In the genomic region with DNA sequence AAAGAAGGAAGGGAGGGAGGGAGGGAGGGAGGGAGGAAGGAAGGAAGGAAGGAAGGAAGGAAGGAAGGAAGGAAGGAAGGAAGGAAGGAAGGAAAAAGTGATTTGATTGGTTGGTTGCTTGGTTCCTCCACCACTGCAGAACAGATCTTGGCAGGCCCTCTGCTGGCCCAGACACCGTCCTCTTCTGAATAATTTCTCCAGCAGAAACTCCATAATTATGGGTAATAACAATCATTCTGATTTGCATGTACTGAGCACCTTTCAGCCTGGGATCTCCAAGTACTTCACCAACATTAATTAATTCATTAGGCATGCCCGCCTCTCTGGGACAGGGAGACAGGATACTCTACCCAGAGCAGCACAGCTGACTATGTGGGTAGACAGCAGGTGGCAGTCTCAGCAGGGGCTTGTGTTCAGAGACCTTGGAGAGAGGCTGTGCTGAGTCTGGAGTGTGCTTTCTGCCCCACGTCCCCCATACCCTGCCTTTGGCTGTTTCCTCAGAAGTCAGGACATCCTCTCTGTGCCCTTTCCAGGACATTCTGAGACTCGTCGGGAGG, we compare ENCODE assay signal across 13 mouse cellular contexts. TPM values are rescaled to one million over a fixed set of nuclear protein-coding genes. Genes with fewer than 3 reads are reported as not detected.
A peak's percentile ranks its signal among the peaks of the same experiment; 100 is the strongest.
DNase-seq lines count a peak whose midpoint lies in the region; ATAC-seq and TF ChIP-seq lines count a peak whose summit lies in the region.
"Had no signal": no experiment of that assay in that cellular context is flagged by ENCODE, and none has a peak within 500 bp of the region (broad histone marks: within the 10 kb centered on the region; RNA-seq: fewer than 3 reads in every experiment).

No protein-coding gene starts in this region.

- H3K4me3 ChIP-seq in forebrain, embryonic 13.5 days, result no peak overlapping the region
- H3K4me3 ChIP-seq in forebrain, embryonic 10.5 days, result no peak overlapping the region
- no peak overlapping the region for H3K4me3 ChIP-seq in lung, postnatal 0 days (ENCODE audit: low read depth, low read length)
- no peak overlapping the region for H3K4me3 ChIP-seq in hindbrain, embryonic 14.5 days (replicated peaks; ENCODE audit: low read length)
- H3K4me3 ChIP-seq in neural tube, embryonic 14.5 days (ENCODE audit: low read depth, low read length), result no peak overlapping the region
- H3K4me3 ChIP-seq: heart, embryonic 13.5 days; kidney, embryonic 15.5 days; lung, embryonic 15.5 days; myocyte had no signal

- no peak for DNase-seq in forebrain, embryonic 10.5 days (ENCODE audit: extremely low spot score, low spot score)
- DNase-seq in lung, postnatal 0 days (ENCODE audit: low spot score), result no peak
- no peak for DNase-seq in lung, adult 18-20 months
- DNase-seq in hindbrain, embryonic 14.5 days (ENCODE audit: low spot score), result no peak
- DNase-seq in adrenal gland, postnatal 25 days, result no peak

- H3K27me3 ChIP-seq in forebrain, embryonic 13.5 days, result peaks cover 82% of the 10 kb centered on the region
- H3K27me3 ChIP-seq in forebrain, embryonic 10.5 days (ENCODE audit: poor library complexity, severe bottlenecking), result peaks cover 29% of the 10 kb centered on the region; the same call in 1 of the 2 replicates
- H3K27me3 ChIP-seq in lung, postnatal 0 days (replicated peaks; ENCODE audit: insufficient read depth, low read length), result no peaks in the 10 kb centered on the region
- no peaks in the 10 kb centered on the region for H3K27me3 ChIP-seq in hindbrain, embryonic 14.5 days (ENCODE audit: control insufficient read depth, insufficient read depth, low read length)
- no peaks in the 10 kb centered on the region for H3K27me3 ChIP-seq in neural tube, embryonic 14.5 days (ENCODE audit: control insufficient read depth, insufficient read depth, low read length)
- H3K27me3 ChIP-seq: kidney, embryonic 15.5 days had no signal

- H3K9ac ChIP-seq in forebrain, embryonic 13.5 days, result no peak overlapping the region
- no peak overlapping the region for H3K9ac ChIP-seq in lung, postnatal 0 days (replicated peaks; ENCODE audit: low read depth)
- H3K9ac ChIP-seq in hindbrain, embryonic 14.5 days, result no peak overlapping the region
- H3K9ac ChIP-seq in neural tube, embryonic 14.5 days (replicated peaks; ENCODE audit: low read depth, low read length), result no peak overlapping the region
- H3K9ac ChIP-seq: heart, embryonic 13.5 days; kidney, embryonic 15.5 days; lung, embryonic 15.5 days had no signal

- no peak overlapping the region for H3K27ac ChIP-seq in forebrain, embryonic 13.5 days
- H3K27ac ChIP-seq in forebrain, embryonic 10.5 days, result no peak overlapping the region
- H3K27ac ChIP-seq in lung, postnatal 0 days (ENCODE audit: low read length), result no peak overlapping the region
- no peak overlapping the region for H3K27ac ChIP-seq in hindbrain, embryonic 14.5 days
- no peak overlapping the region for H3K27ac ChIP-seq in neural tube, embryonic 14.5 days (ENCODE audit: low read depth, low read length)
- H3K27ac ChIP-seq: heart, embryonic 13.5 days; kidney, embryonic 15.5 days; lung, embryonic 15.5 days had no signal

- TF ChIP-seq EP300 in lung, postnatal 0 days (IDR thresholded peaks at IDR 0.05), result no peak

- H3K4me2 ChIP-seq in forebrain, embryonic 13.5 days, result no peak overlapping the region
- H3K4me2 ChIP-seq in lung, postnatal 0 days (replicated peaks; ENCODE audit: low read depth, low read length), result no peak overlapping the region
- no peak overlapping the region for H3K4me2 ChIP-seq in hindbrain, embryonic 14.5 days (replicated peaks)
- no peak overlapping the region for H3K4me2 ChIP-seq in neural tube, embryonic 14.5 days (ENCODE audit: low read depth, low read length)
- H3K4me2 ChIP-seq: heart, embryonic 13.5 days; kidney, embryonic 15.5 days; lung, embryonic 15.5 days had no signal

- ATAC-seq in forebrain, embryonic 13.5 days, result peak; percentile 82
- no peak for ATAC-seq in lung, postnatal 0 days
- ATAC-seq in hindbrain, embryonic 14.5 days (ENCODE audit: low FRiP score), result peak; percentile 73
- peak; percentile 73 for ATAC-seq in neural tube, embryonic 14.5 days (ENCODE audit: low read depth)
- ATAC-seq in erythroid progenitor cell, adult 5-6 weeks (replicated peaks; ENCODE audit: low FRiP score, poor library complexity, severe bottlenecking), result no peak
- ATAC-seq: CD4-positive, CD25-positive, alpha-beta regulatory T cell, adult 4 months had no signal

- H3K4me1 ChIP-seq in forebrain, embryonic 13.5 days, result peaks cover 20% of the 10 kb centered on the region
- no peaks in the 10 kb centered on the region for H3K4me1 ChIP-seq in forebrain, embryonic 10.5 days
- H3K4me1 ChIP-seq in lung, postnatal 0 days (ENCODE audit: insufficient read depth, low read depth, low read length), result no peaks in the 10 kb centered on the region
- H3K4me1 ChIP-seq in hindbrain, embryonic 14.5 days (replicated peaks; ENCODE audit: control insufficient read depth, insufficient read depth, low read length), result peaks cover 5% of the 10 kb centered on the region; the same call in 1 of the 2 replicates
- no peaks in the 10 kb centered on the region for H3K4me1 ChIP-seq in neural tube, embryonic 14.5 days (ENCODE audit: control insufficient read depth, insufficient read depth, low read length)
- H3K4me1 ChIP-seq: heart, embryonic 13.5 days; kidney, embryonic 15.5 days; lung, embryonic 15.5 days had no signal

- H3K36me3 ChIP-seq in forebrain, embryonic 13.5 days (ENCODE audit: poor library complexity, severe bottlenecking), result no peaks in the 10 kb centered on the region
- no peaks in the 10 kb centered on the region for H3K36me3 ChIP-seq in forebrain, embryonic 10.5 days (replicated peaks)
- no peaks in the 10 kb centered on the region for H3K36me3 ChIP-seq in lung, postnatal 0 days (ENCODE audit: insufficient read depth, low read length)
- no peaks in the 10 kb centered on the region for H3K36me3 ChIP-seq in hindbrain, embryonic 14.5 days (replicated peaks; ENCODE audit: control insufficient read depth, insufficient read depth)
- H3K36me3 ChIP-seq in neural tube, embryonic 14.5 days (ENCODE audit: control insufficient read depth, insufficient read depth, low read length), result no peaks in the 10 kb centered on the region
- H3K36me3 ChIP-seq: heart, embryonic 13.5 days; kidney, embryonic 15.5 days; lung, embryonic 15.5 days had no signal

- TF ChIP-seq CTCF in lung, postnatal 0 days (IDR thresholded peaks at IDR 0.05), result peak; percentile 39

- WGBS in forebrain, embryonic 13.5 days, result 47% methylated on average over 5 of the region's 5 CpGs
- 79% methylated on average over 5 of the region's 5 CpGs for WGBS in forebrain, embryonic 10.5 days
- WGBS in lung, postnatal 0 days, result 58% methylated on average over 5 of the region's 5 CpGs
- WGBS in hindbrain, embryonic 14.5 days, result 66% methylated on average over 5 of the region's 5 CpGs
- WGBS in neural tube, embryonic 14.5 days, result 59% methylated on average over 5 of the region's 5 CpGs

- H3K9me3 ChIP-seq in forebrain, embryonic 13.5 days (replicated peaks), result no peaks in the 10 kb centered on the region
- no peaks in the 10 kb centered on the region for H3K9me3 ChIP-seq in forebrain, embryonic 10.5 days
- no peaks in the 10 kb centered on the region for H3K9me3 ChIP-seq in lung, postnatal 0 days (ENCODE audit: low read length)
- H3K9me3 ChIP-seq in hindbrain, embryonic 14.5 days (ENCODE audit: control insufficient read depth, low read length), result no peaks in the 10 kb centered on the region
- H3K9me3 ChIP-seq in neural tube, embryonic 14.5 days (ENCODE audit: control insufficient read depth, low read length), result no peaks in the 10 kb centered on the region
- H3K9me3 ChIP-seq: heart, embryonic 13.5 days; kidney, embryonic 15.5 days; lung, embryonic 15.5 days had no signal

RNA-seq across cellular contexts. Expression of a gene that starts 57.0 kb away (rescaled TPM):
- 10.9 and 13.7 TPM in 2 replicates for polyA plus RNA-seq in forebrain, embryonic 13.5 days (2015; fragmentation: Nextera tagmentation; extraction: Ambion mirVana)
- polyA plus RNA-seq in forebrain, embryonic 10.5 days (2016; fragmentation: Nextera tagmentation; extraction: Ambion mirVana), result 0.74 and 0.77 TPM in 2 replicates
- 1.3 TPM in 2 replicates for polyA plus RNA-seq in lung, postnatal 0 days (2015; fragmentation: Nextera tagmentation; extraction: Ambion mirVana)
- 57.3 and 65.9 TPM in 2 replicates for polyA plus RNA-seq in hindbrain, embryonic 14.5 days (2014; fragmentation: Nextera tagmentation; extraction: Ambion mirVana)
- polyA plus RNA-seq in neural tube, embryonic 14.5 days (2014; fragmentation: Nextera tagmentation; extraction: Ambion mirVana), result 50.4 and 56.7 TPM in 2 replicates
- not detected in 2 replicates for total RNA-seq in erythroid progenitor cell, adult 5-6 weeks (2015; ENCODE audit: low replicate concordance)
- not detected in 2 replicates for total RNA-seq in erythroid progenitor cell, adult 5-6 weeks (2017; ENCODE audit: low replicate concordance)
- 0.86 and 1.1 TPM in 2 replicates for total RNA-seq in adrenal gland, postnatal 25 days (2021)
- polyA plus RNA-seq: CD4-positive, CD25-positive, alpha-beta regulatory T cell, adult 4 months had no signal

Comparison
In these comparisons a context has a peak if more than half of its experiments do, and no peak if none do; other contexts are left out.
1. ATAC-seq: peak in forebrain, embryonic 13.5 days (single experiment), hindbrain, embryonic 14.5 days (single experiment) and neural tube, embryonic 14.5 days (single experiment); none in lung, postnatal 0 days (single experiment) and erythroid progenitor cell, adult 5-6 weeks (single experiment).